Mouse (Mus musculus): ENCODE results near the gene Wdr82.
"Not testable (repeated sequence)": the region's sequence is repeated elsewhere in the genome, so short reads cannot be mapped to it uniquely, and the experiment has no call there.

Gene Wdr82

GRCm38 (mm10) chr9:106160426-106160825 lies 10.3 kb upstream of the Wdr82 start:
- DNase-seq (ENCODE audit: low read depth, low spot score): no peak

GRCm38 (mm10) chr9:106166709-106167108 lies 4.0 kb upstream of the Wdr82 start:
- no peak for DNase-seq (ENCODE audit: low read depth, low spot score)

GRCm38 (mm10) chr9:106167241-106167640 lies 3.5 kb upstream of the Wdr82 start:
- no peak for DNase-seq (ENCODE audit: low read depth, low spot score)

- peak; percentile 68 for DNase-seq (ENCODE audit: low read depth, low spot score)
Observed at GRCm38 (mm10) chr9:106167703-106168102, 3.0 kb upstream of the Wdr82 start.

- not testable (repeated sequence) for DNase-seq (ENCODE audit: low read depth, low spot score)
Observed at GRCm38 (mm10) chr9:106169006-106169405, 1.7 kb upstream of the Wdr82 start.

- no peak for DNase-seq (ENCODE audit: low read depth, low spot score)
Observed at GRCm38 (mm10) chr9:106169917-106170316, 811 bp upstream of the Wdr82 start.

- DNase-seq (ENCODE audit: low read depth, low spot score): peak; percentile 42
Observed at GRCm38 (mm10) chr9:106171346-106172158, 824 bp downstream of the Wdr82 start.

GRCm38 (mm10) chr9:106172527-106172926 lies 1.8 kb downstream of the Wdr82 start:
- no peak for DNase-seq (ENCODE audit: low read depth, low spot score)

- no peak for DNase-seq (ENCODE audit: low read depth, low spot score)
Observed at GRCm38 (mm10) chr9:106173363-106173762, 2.6 kb downstream of the Wdr82 start.

GRCm38 (mm10) chr9:106175552-106176200 lies 4.9 kb downstream of the Wdr82 start:
- DNase-seq (ENCODE audit: low read depth, low spot score): no peak

GRCm38 (mm10) chr9:106176769-106177168 lies 6.0 kb downstream of the Wdr82 start:
- DNase-seq (ENCODE audit: low read depth, low spot score): peak; percentile 62

GRCm38 (mm10) chr9:106177799-106178198 lies 7.1 kb downstream of the Wdr82 start:
- no peak for DNase-seq (ENCODE audit: low read depth, low spot score)

- DNase-seq (ENCODE audit: low read depth, low spot score): no peak
Observed at GRCm38 (mm10) chr9:106179454-106179853, 8.7 kb downstream of the Wdr82 start.

GRCm38 (mm10) chr9:106179964-106180363 lies 9.2 kb downstream of the Wdr82 start:
- no peak for DNase-seq (ENCODE audit: low read depth, low spot score)

GRCm38 (mm10) chr9:106182146-106182545 lies 11.4 kb downstream of the Wdr82 start:
- DNase-seq (ENCODE audit: low read depth, low spot score): no peak

- DNase-seq (ENCODE audit: low read depth, low spot score): no peak
Observed at GRCm38 (mm10) chr9:106183996-106184395, 13.3 kb downstream of the Wdr82 start.

GRCm38 (mm10) chr9:106191355-106191754 lies 20.6 kb downstream of the Wdr82 start:
- DNase-seq (ENCODE audit: low read depth, low spot score): no peak

- DNase-seq (ENCODE audit: low read depth, low spot score): no peak
Observed at GRCm38 (mm10) chr9:106192024-106192423, 21.3 kb downstream of the Wdr82 start.

- no peak for DNase-seq (ENCODE audit: low read depth, low spot score)
Observed at GRCm38 (mm10) chr9:106192998-106193397, 22.3 kb downstream of the Wdr82 start.

GRCm38 (mm10) chr9:106193930-106194807 lies 23.4 kb downstream of the Wdr82 start:
- DNase-seq (ENCODE audit: low read depth, low spot score): no peak

- no peak for DNase-seq (ENCODE audit: low read depth, low spot score)
Observed at GRCm38 (mm10) chr9:106195693-106196092, 25.0 kb downstream of the Wdr82 start.

GRCm38 (mm10) chr9:106197081-106197713 lies 26.5 kb downstream of the Wdr82 start:
- DNase-seq (ENCODE audit: low read depth, low spot score): no peak

Measured in forelimb bud, embryonic 11.5 days (tissue).